Mouse (Mus musculus) kidney, postnatal 0 days (tissue): ENCODE data around the gene Efcab6. TPM values are rescaled to one million over a fixed set of nuclear protein-coding genes. Genes with fewer than 3 reads are reported as not detected.

Experiments
- ATAC-seq: fragments of 200-750 bp; cut with Nextera tagmentation; replicated peaks from 2 replicates; pipeline ENCODE4 v1.8.0; 2017; ENCODE audit warnings: low read depth, moderate number of reproducible peaks, moderate TSS enrichment, moderate library complexity; ENCODE audit not compliant: low FRiP score
- DNase-seq: peaks from one replicate; pipeline ENCODE4 v3.0.0-alpha.2; 2016; ENCODE audit warnings: low spot score
- H3K27ac ChIP-seq: fragments of 300-500 bp; sonication (generic); 2 replicates; pipeline ENCODE4 v1.5.1; 2014; ENCODE audit warnings: mild to moderate bottlenecking
- H3K27me3 ChIP-seq: fragments of 300-500 bp; sonication (generic); 2 replicates; pipeline ENCODE4 v1.6.1; 2014; ENCODE audit warnings: low read length, mixed read lengths; ENCODE audit not compliant: insufficient read depth
- H3K36me3 ChIP-seq: fragments of 300-500 bp; sonication (generic); 2 replicates; pipeline ENCODE4 v1.6.1; 2014; ENCODE audit warnings: low read length, mixed read lengths; ENCODE audit not compliant: insufficient read depth
- H3K4me1 ChIP-seq: fragments of 300-500 bp; sonication (generic); replicated peaks from 2 replicates; pipeline ENCODE4 v1.6.1; 2014; ENCODE audit warnings: antibody characterized with exemption, low read length, mixed read lengths; ENCODE audit not compliant: insufficient read depth
- H3K4me2 ChIP-seq: fragments of 300-500 bp; sonication (generic); 2 replicates; pipeline ENCODE4 v1.6.1; 2014; ENCODE audit warnings: mild to moderate bottlenecking, low read length, moderate library complexity, mixed read lengths
- H3K4me3 ChIP-seq: fragments of 300-500 bp; sonication (generic); replicated peaks from 2 replicates; pipeline ENCODE4 v1.5.1; 2014; ENCODE audit warnings: low read depth, low read length
- H3K9ac ChIP-seq: fragments of 300-500 bp; sonication (generic); 2 replicates; pipeline ENCODE4 v1.6.1; 2014; ENCODE audit warnings: low read depth, low read length
- H3K9me3 ChIP-seq: fragments of 300-500 bp; sonication (generic); replicated peaks from 2 replicates; pipeline ENCODE4 v1.6.1; 2016; ENCODE audit warnings: low read length, inconsistent platforms, mixed read lengths
- CTCF ChIP-seq: IDR thresholded peaks from 2 replicates; pipeline ENCODE4 v1.5.1; 2016; ENCODE audit warnings: antibody characterized with exemption, low read depth, mild to moderate bottlenecking, moderate library complexity
- WGBS: fragments of 180-500 bp; shearing (Covaris S2); extraction: QIAGEN DNeasy Blood & Tissue Kit; methylation state at CpG from one replicate; pipeline ENCODE4 v1.1.7; 2014; 5-methylcytosine and 5-hydroxymethylcytosine counted together
- polyA plus RNA-seq: library from polyadenylated mRNA; unstranded; fragments of >200 nt; fragmentation: Nextera tagmentation; extraction: Ambion mirVana; gene quantifications from 2 replicates; pipeline ENCODE4 v1.2.1, GENCODE M21; 2015

Gene Efcab6
- polyA plus RNA-seq, 1 experiment from 2014 or later: 0.63 TPM

- no peak overlapping the region for H3K27ac ChIP-seq
- TF ChIP-seq CTCF: no peak
- H3K4me3 ChIP-seq: no peak overlapping the region
- no peaks in the 10 kb centered on the region for H3K36me3 ChIP-seq
- no peak for ATAC-seq
- H3K9ac ChIP-seq: no peak overlapping the region
- DNase-seq: no peak
- H3K4me1 ChIP-seq: no peaks in the 10 kb centered on the region
- 87% methylated on average over 13 of the region's 13 CpGs for WGBS
- no peaks in the 10 kb centered on the region for H3K9me3 ChIP-seq
- H3K4me2 ChIP-seq: no peak overlapping the region
- no peaks in the 10 kb centered on the region for H3K27me3 ChIP-seq
These were observed 158.7 kb downstream of the Efcab6 start for GRCm38 (mm10) chr15:83906472-83906871.

- Histone ChIP-seq H3K4me3 (no peak overlapping the region), H3K27me3 (no peaks in the 10 kb centered on the region), H3K9ac (no peak overlapping the region), H3K4me2 (no peak overlapping the region), H3K4me1 (no peaks in the 10 kb centered on the region), H3K36me3 (no peaks in the 10 kb centered on the region), H3K27ac (no peak overlapping the region), H3K9me3 (no peaks in the 10 kb centered on the region)
- WGBS: 54% methylated on average over 9 of the region's 9 CpGs
- ATAC-seq: no peak
- TF ChIP-seq CTCF: no peak
- no peak for DNase-seq
These were observed 167.9 kb downstream of the Efcab6 start for GRCm38 (mm10) chr15:83897286-83897685.

- Histone ChIP-seq H3K9ac (no peak overlapping the region), H3K4me3 (no peak overlapping the region), H3K4me1 (no peaks in the 10 kb centered on the region), H3K27me3 (no peaks in the 10 kb centered on the region), H3K4me2 (no peak overlapping the region), H3K36me3 (no peaks in the 10 kb centered on the region), H3K9me3 (no peaks in the 10 kb centered on the region), H3K27ac (no peak overlapping the region)
- ATAC-seq: no peak
- no peak for TF ChIP-seq CTCF
- DNase-seq: no peak
- WGBS: 46% methylated on average over 9 of the region's 9 CpGs
These were observed 169.2 kb downstream of the Efcab6 start for GRCm38 (mm10) chr15:83896011-83896410.

GRCm38 (mm10) chr15:83894261-83894660 lies 170.9 kb downstream of the Efcab6 start:
- Histone ChIP-seq H3K36me3 (no peaks in the 10 kb centered on the region), H3K27me3 (no peaks in the 10 kb centered on the region), H3K4me3 (no peak overlapping the region), H3K27ac (no peak overlapping the region), H3K9ac (no peak overlapping the region), H3K9me3 (no peaks in the 10 kb centered on the region), H3K4me1 (no peaks in the 10 kb centered on the region), H3K4me2 (no peak overlapping the region)
- TF ChIP-seq CTCF: no peak
- DNase-seq (no peak), ATAC-seq (no peak)
- WGBS: 78% methylated on average over 7 of the region's 7 CpGs

- no peaks in the 10 kb centered on the region for H3K4me1 ChIP-seq
- DNase-seq (no peak), ATAC-seq (no peak)
- 79% methylated on average over 15 of the region's 15 CpGs for WGBS
- H3K4me2 ChIP-seq: no peak overlapping the region
- H3K27ac ChIP-seq: no peak overlapping the region
- no peaks in the 10 kb centered on the region for H3K9me3 ChIP-seq
- H3K27me3 ChIP-seq: no peaks in the 10 kb centered on the region
- no peak for TF ChIP-seq CTCF
- no peaks in the 10 kb centered on the region for H3K36me3 ChIP-seq
- H3K9ac ChIP-seq: no peak overlapping the region
- H3K4me3 ChIP-seq: no peak overlapping the region
These were observed 172.3 kb downstream of the Efcab6 start for GRCm38 (mm10) chr15:83892871-83893270.

GRCm38 (mm10) chr15:83884291-83884690 lies 180.9 kb downstream of the Efcab6 start:
- ATAC-seq (no peak), DNase-seq (no peak)
- no peaks in the 10 kb centered on the region for H3K4me1 ChIP-seq
- H3K27ac ChIP-seq: no peak overlapping the region
- TF ChIP-seq CTCF: no peak
- no peaks in the 10 kb centered on the region for H3K27me3 ChIP-seq
- no peak overlapping the region for H3K9ac ChIP-seq
- 88% methylated on average over 9 of the region's 9 CpGs for WGBS
- H3K9me3 ChIP-seq: no peaks in the 10 kb centered on the region
- H3K4me3 ChIP-seq: no peak overlapping the region
- H3K36me3 ChIP-seq: no peaks in the 10 kb centered on the region
- H3K4me2 ChIP-seq: no peak overlapping the region

GRCm38 (mm10) chr15:83883821-83884220 lies 181.4 kb downstream of the Efcab6 start:
- Histone ChIP-seq H3K27me3 (no peaks in the 10 kb centered on the region), H3K4me1 (no peaks in the 10 kb centered on the region), H3K9me3 (no peaks in the 10 kb centered on the region), H3K36me3 (no peaks in the 10 kb centered on the region), H3K9ac (no peak overlapping the region), H3K4me2 (no peak overlapping the region), H3K27ac (no peak overlapping the region), H3K4me3 (no peak overlapping the region)
- no peak for ATAC-seq
- TF ChIP-seq CTCF: no peak
- no peak for DNase-seq
- whole genome bisulfite sequencing: 87% methylated on average over 8 of the region's 8 CpGs
